In genomic region chr16:97907496-97907895, GRCm38 (mm10) we compare ENCODE assay signal across 22 mouse cellular contexts. TPM values are rescaled to one million over a fixed set of nuclear protein-coding genes. Genes with fewer than 3 reads are reported as not detected.
A peak's percentile ranks its signal among the peaks of the same experiment; 100 is the strongest.
DNase-seq lines count a peak whose midpoint lies in the region; ATAC-seq lines count a peak whose summit lies in the region.
"Had no signal": no experiment of that assay in that cellular context is flagged by ENCODE, and none has a peak within 500 bp of the region (broad histone marks: within the 10 kb centered on the region; RNA-seq: fewer than 3 reads in every experiment).

No protein-coding gene starts in this region.

- H3K36me3 ChIP-seq in liver, embryonic 15.5 days (replicated peaks): no peaks in the 10 kb centered on the region
- H3K36me3 ChIP-seq: embryonic facial prominence, embryonic 10.5 days; forebrain, embryonic 12.5 days; lung, embryonic 15.5 days; midbrain, embryonic 13.5 days; neural tube, embryonic 12.5 days had no signal

- 24% methylated on average over 6 of the region's 6 CpGs for WGBS in liver, embryonic 15.5 days (ENCODE audit: insufficient replicate concordance)

- H3K4me3 ChIP-seq in liver, embryonic 15.5 days (replicated peaks): no peak overlapping the region
- H3K4me3 ChIP-seq: embryonic facial prominence, embryonic 10.5 days; forebrain, embryonic 12.5 days; hindbrain, embryonic 15.5 days; left cerebral cortex, adult 2 months; lung, embryonic 15.5 days; midbrain, embryonic 13.5 days; neural tube, embryonic 12.5 days had no signal

- peaks cover 34% of the 10 kb centered on the region for H3K4me1 ChIP-seq in liver, embryonic 15.5 days (replicated peaks)
- H3K4me1 ChIP-seq: embryonic facial prominence, embryonic 10.5 days; forebrain, embryonic 12.5 days; hindbrain, embryonic 15.5 days; lung, embryonic 15.5 days; midbrain, embryonic 13.5 days; neural tube, embryonic 12.5 days had no signal

- ATAC-seq in erythroid progenitor cell, adult 5-6 weeks (replicated peaks; ENCODE audit: low FRiP score, poor library complexity, severe bottlenecking): peak; percentile 78
- peak; percentile 78 for ATAC-seq in liver, embryonic 15.5 days (ENCODE audit: insufficient read depth)
- ATAC-seq: midbrain, embryonic 13.5 days had no signal

- DNase-seq in spleen, postnatal 36 days (ENCODE audit: low spot score in 2 of 2): peak; percentile 9 to 31
- DNase-seq in spleen, adult 12 weeks (ENCODE audit: low spot score): no peak
- no peak for DNase-seq in kidney, adult 11 months
- no peak for DNase-seq in layer of hippocampus, adult 9-11 months
- DNase-seq in layer of hippocampus, postnatal 25 days (ENCODE audit: extremely low spot score in 1 of 2, low spot score in 1 of 2): no peak
- DNase-seq: adrenal gland, postnatal 10 days; cerebellum, adult 9-10 months; kidney, postnatal 36 days; right cerebral cortex, postnatal 14 days; spleen, adult 18-20 months; thymus, postnatal 14 days had no signal

- H3K9ac ChIP-seq in liver, embryonic 15.5 days: no peak overlapping the region
- H3K9ac ChIP-seq: forebrain, embryonic 12.5 days; hindbrain, embryonic 15.5 days; lung, embryonic 15.5 days; midbrain, embryonic 13.5 days; neural tube, embryonic 12.5 days had no signal

- no peak overlapping the region for H3K4me2 ChIP-seq in liver, embryonic 15.5 days
- H3K4me2 ChIP-seq: forebrain, embryonic 12.5 days; hindbrain, embryonic 15.5 days; lung, embryonic 15.5 days; midbrain, embryonic 13.5 days; neural tube, embryonic 12.5 days had no signal

- no peaks in the 10 kb centered on the region for H3K27me3 ChIP-seq in liver, embryonic 15.5 days
- H3K27me3 ChIP-seq: CH12.LX; forebrain, embryonic 12.5 days; hindbrain, embryonic 15.5 days; lung, embryonic 15.5 days; midbrain, embryonic 13.5 days; neural tube, embryonic 12.5 days had no signal

- 0 out of 2 replicates have a peak overlapping the region, but pooled peaks have one; percentile 1 for H3K27ac ChIP-seq in liver, embryonic 15.5 days (replicated peaks)
- H3K27ac ChIP-seq: embryonic facial prominence, embryonic 10.5 days; forebrain, embryonic 12.5 days; hindbrain, embryonic 15.5 days; left cerebral cortex, adult 2 months; lung, embryonic 15.5 days; macrophage; midbrain, embryonic 13.5 days; neural tube, embryonic 12.5 days had no signal

- no peaks in the 10 kb centered on the region for H3K9me3 ChIP-seq in liver, embryonic 15.5 days (replicated peaks)
- H3K9me3 ChIP-seq: embryonic facial prominence, embryonic 10.5 days; forebrain, embryonic 12.5 days; hindbrain, embryonic 15.5 days; lung, embryonic 15.5 days; midbrain, embryonic 13.5 days; neural tube, embryonic 12.5 days had no signal

RNA-seq across cellular contexts. Expression of gene C2cd2, which starts 54.9 kb away (rescaled TPM):
- total RNA-seq in erythroid progenitor cell, adult 5-6 weeks (2015; ENCODE audit: low replicate concordance): 10.8 and 13.0 TPM in 2 replicates
- 19.0 and 26.6 TPM in 2 replicates for total RNA-seq in erythroid progenitor cell, adult 5-6 weeks (2017; ENCODE audit: low replicate concordance)
- polyA plus RNA-seq in liver, embryonic 15.5 days (2015; fragmentation: Nextera tagmentation; extraction: Ambion mirVana): 5.5 and 6.0 TPM in 2 replicates
- 10 to 100 TPM; 17.6 to 17.7 TPM for total RNA-seq in layer of hippocampus, postnatal 25 days (2021)

RNA-seq across cellular contexts. Expression of gene Zbtb21, which starts 54.9 kb away (rescaled TPM):
- total RNA-seq in erythroid progenitor cell, adult 5-6 weeks (2015; ENCODE audit: low replicate concordance): 1.7 and 5.0 TPM in 2 replicates
- total RNA-seq in erythroid progenitor cell, adult 5-6 weeks (2017; ENCODE audit: low replicate concordance): 18.7 and 38.0 TPM in 2 replicates
- 3.3 and 3.8 TPM in 2 replicates for polyA plus RNA-seq in liver, embryonic 15.5 days (2015; fragmentation: Nextera tagmentation; extraction: Ambion mirVana)
- total RNA-seq in layer of hippocampus, postnatal 25 days (2021): 10 to 100 TPM; 21.6 to 28.1 TPM

RNA-seq across cellular contexts. Expression of gene Prdm15, which starts 55.8 kb away (rescaled TPM):
- total RNA-seq in erythroid progenitor cell, adult 5-6 weeks (2015; ENCODE audit: low replicate concordance): 1.8 and 2.9 TPM in 2 replicates
- total RNA-seq in erythroid progenitor cell, adult 5-6 weeks (2017; ENCODE audit: low replicate concordance): 0.90 and 2.5 TPM in 2 replicates
- 2.7 TPM in 2 replicates for polyA plus RNA-seq in liver, embryonic 15.5 days (2015; fragmentation: Nextera tagmentation; extraction: Ambion mirVana)
- 10 to 100 TPM; 19.1 to 22.5 TPM for total RNA-seq in layer of hippocampus, postnatal 25 days (2021)

Comparison
In these comparisons a context has a peak if more than half of its experiments do, and no peak if none do; other contexts are left out.
1. DNase-seq: peak in spleen, postnatal 36 days (2 of 2); none in spleen, adult 12 weeks (single experiment), kidney, adult 11 months (single experiment), layer of hippocampus, adult 9-11 months (single experiment) and layer of hippocampus, postnatal 25 days (0 of 2).
2. RNA of gene Prdm15, which starts 55.8 kb away (total RNA-seq): 19.1 to 22.5 TPM in layer of hippocampus, postnatal 25 days; 0.90 to 2.9 TPM in erythroid progenitor cell, adult 5-6 weeks; every median in the first group is over 4 times any median in the second.